Mouse (Mus musculus): ENCODE measurements around the gene Gm9821. TPM values are rescaled to one million over a fixed set of nuclear protein-coding genes. Genes with fewer than 3 reads are reported as not detected.

The Gm9821 gene
- polyA plus RNA-seq, 1 experiment from 2014 or later = 0.33 TPM

- Histone ChIP-seq H3K4me2 (ENCODE audit: low read depth, low read length) (no peak overlapping the region), H3K4me3 (ENCODE audit: low read length) (no peak overlapping the region), H3K4me1 (replicated peaks; ENCODE audit: control insufficient read depth, insufficient read depth, low read length) (no peaks in the 10 kb centered on the region), H3K9me3 (ENCODE audit: control insufficient read depth, low read length) (no peaks in the 10 kb centered on the region), H3K9ac (ENCODE audit: low read length) (no peak overlapping the region), H3K27me3 (ENCODE audit: control insufficient read depth, insufficient read depth, low read depth, low read length) (no peaks in the 10 kb centered on the region), H3K27ac (ENCODE audit: low read length) (no peak overlapping the region), H3K36me3 (ENCODE audit: control insufficient read depth, insufficient read depth, low read length) (peaks cover 26% of the 10 kb centered on the region)
- 67% methylated on average over 7 of the region's 7 CpGs for WGBS
- peak; percentile 73 for ATAC-seq (ENCODE audit: low read depth)
These were observed 32.0 kb upstream of the Gm9821 start for GRCm38 (mm10) chr2:91913328-91914110.

GRCm38 (mm10) chr2:91916346-91916977 lies 29.0 kb upstream of the Gm9821 start:
- WGBS = 85% methylated on average over 7 of the region's 7 CpGs
- Histone ChIP-seq H3K9me3 (ENCODE audit: control insufficient read depth, low read length) (no peaks in the 10 kb centered on the region), H3K4me3 (ENCODE audit: low read length) (no peak overlapping the region), H3K4me2 (ENCODE audit: low read depth, low read length) (no peak overlapping the region), H3K9ac (ENCODE audit: low read length) (no peak overlapping the region), H3K36me3 (ENCODE audit: control insufficient read depth, insufficient read depth, low read length) (peaks cover 20% of the 10 kb centered on the region), H3K27ac (ENCODE audit: low read length) (no peak overlapping the region), H3K4me1 (replicated peaks; ENCODE audit: control insufficient read depth, insufficient read depth, low read length) (peaks cover 3% of the 10 kb centered on the region; the same call in 1 of the 2 replicates), H3K27me3 (ENCODE audit: control insufficient read depth, insufficient read depth, low read depth, low read length) (peaks cover 11% of the 10 kb centered on the region)
- ATAC-seq (ENCODE audit: low read depth) = no peak

DNA sequence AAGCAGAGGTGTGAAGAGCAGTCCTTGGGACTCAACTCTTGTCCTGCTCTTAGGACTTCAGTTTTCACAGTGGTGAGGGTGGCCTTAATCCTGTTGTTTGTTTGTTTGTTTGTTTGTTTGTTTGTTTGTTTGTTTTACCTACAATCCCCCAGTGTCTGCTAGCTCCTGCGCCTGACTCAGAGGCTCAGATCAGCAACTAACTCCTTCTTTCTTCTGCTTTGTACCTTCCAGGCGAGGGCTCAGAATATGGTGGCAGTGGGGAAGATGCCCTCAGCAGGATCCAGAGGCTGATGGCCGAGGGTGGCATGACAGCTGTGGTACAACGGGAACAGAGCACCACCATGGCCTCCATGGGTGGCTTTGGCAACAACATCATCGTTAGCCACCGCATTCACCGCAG lies 28.4 kb upstream of the Gm9821 start:
- 93% methylated on average over 7 of the region's 7 CpGs for WGBS
- Histone ChIP-seq H3K27ac (ENCODE audit: low read length) (no peak overlapping the region), H3K9ac (ENCODE audit: low read length) (no peak overlapping the region), H3K4me2 (ENCODE audit: low read depth, low read length) (no peak overlapping the region), H3K4me3 (ENCODE audit: low read length) (no peak overlapping the region), H3K9me3 (ENCODE audit: control insufficient read depth, low read length) (no peaks in the 10 kb centered on the region), H3K27me3 (ENCODE audit: control insufficient read depth, insufficient read depth, low read depth, low read length) (peaks cover 17% of the 10 kb centered on the region), H3K36me3 (ENCODE audit: control insufficient read depth, insufficient read depth, low read length) (peaks cover 16% of the 10 kb centered on the region), H3K4me1 (replicated peaks; ENCODE audit: control insufficient read depth, insufficient read depth, low read length) (peaks cover 6% of the 10 kb centered on the region)
- ATAC-seq (ENCODE audit: low read depth) = no peak

DNA sequence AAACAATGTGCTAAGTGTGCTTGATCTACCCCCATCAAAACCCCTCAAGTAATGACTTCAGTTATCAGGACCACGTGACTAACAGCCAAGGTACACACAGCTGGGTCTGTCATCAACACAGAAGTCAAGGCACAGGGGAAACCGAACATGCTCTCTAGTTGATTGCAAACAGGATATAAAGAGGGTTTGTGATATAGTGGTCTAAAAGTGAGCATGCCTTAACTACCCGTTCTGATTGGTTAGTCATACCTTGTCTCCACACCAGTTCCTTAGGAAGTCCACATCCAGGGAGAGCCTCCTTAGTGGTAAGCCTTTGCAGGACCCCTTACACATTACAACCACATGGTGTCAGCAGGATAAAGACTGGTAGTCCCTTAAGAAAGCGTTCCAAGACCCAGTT lies 25.4 kb upstream of the Gm9821 start:
- 48% methylated on average over 4 of the region's 4 CpGs for WGBS
- no peaks in the 10 kb centered on the region for H3K9me3 ChIP-seq (ENCODE audit: control insufficient read depth, low read length)
- no peak overlapping the region for H3K27ac ChIP-seq (ENCODE audit: low read length)
- H3K27me3 ChIP-seq (ENCODE audit: control insufficient read depth, insufficient read depth, low read depth, low read length) = peaks cover 40% of the 10 kb centered on the region
- no peak overlapping the region for H3K4me3 ChIP-seq (ENCODE audit: low read length)
- no peak for ATAC-seq (ENCODE audit: low read depth)
- H3K4me1 ChIP-seq (replicated peaks; ENCODE audit: control insufficient read depth, insufficient read depth, low read length) = peaks cover 18% of the 10 kb centered on the region
- peaks cover 16% of the 10 kb centered on the region for H3K36me3 ChIP-seq (ENCODE audit: control insufficient read depth, insufficient read depth, low read length)
- no peak overlapping the region for H3K4me2 ChIP-seq (ENCODE audit: low read depth, low read length)
- H3K9ac ChIP-seq (ENCODE audit: low read length) = no peak overlapping the region

- Histone ChIP-seq H3K4me1 (replicated peaks; ENCODE audit: control insufficient read depth, insufficient read depth, low read length) (peaks cover 18% of the 10 kb centered on the region), H3K4me2 (ENCODE audit: low read depth, low read length) (peak overlapping the region; percentile 90), H3K36me3 (ENCODE audit: control insufficient read depth, insufficient read depth, low read length) (peaks cover 16% of the 10 kb centered on the region), H3K9me3 (ENCODE audit: control insufficient read depth, low read length) (no peaks in the 10 kb centered on the region), H3K27me3 (ENCODE audit: control insufficient read depth, insufficient read depth, low read depth, low read length) (peaks cover 40% of the 10 kb centered on the region), H3K27ac (ENCODE audit: low read length) (no peak overlapping the region), H3K4me3 (ENCODE audit: low read length) (peak overlapping the region; percentile 60), H3K9ac (ENCODE audit: low read length) (no peak overlapping the region)
- peak; percentile 40 for ATAC-seq (ENCODE audit: low read depth)
- 2% methylated on average over 31 of the region's 31 CpGs for WGBS
These were observed 24.2 kb upstream of the Gm9821 start for GRCm38 (mm10) chr2:91921181-91921789.

DNA sequence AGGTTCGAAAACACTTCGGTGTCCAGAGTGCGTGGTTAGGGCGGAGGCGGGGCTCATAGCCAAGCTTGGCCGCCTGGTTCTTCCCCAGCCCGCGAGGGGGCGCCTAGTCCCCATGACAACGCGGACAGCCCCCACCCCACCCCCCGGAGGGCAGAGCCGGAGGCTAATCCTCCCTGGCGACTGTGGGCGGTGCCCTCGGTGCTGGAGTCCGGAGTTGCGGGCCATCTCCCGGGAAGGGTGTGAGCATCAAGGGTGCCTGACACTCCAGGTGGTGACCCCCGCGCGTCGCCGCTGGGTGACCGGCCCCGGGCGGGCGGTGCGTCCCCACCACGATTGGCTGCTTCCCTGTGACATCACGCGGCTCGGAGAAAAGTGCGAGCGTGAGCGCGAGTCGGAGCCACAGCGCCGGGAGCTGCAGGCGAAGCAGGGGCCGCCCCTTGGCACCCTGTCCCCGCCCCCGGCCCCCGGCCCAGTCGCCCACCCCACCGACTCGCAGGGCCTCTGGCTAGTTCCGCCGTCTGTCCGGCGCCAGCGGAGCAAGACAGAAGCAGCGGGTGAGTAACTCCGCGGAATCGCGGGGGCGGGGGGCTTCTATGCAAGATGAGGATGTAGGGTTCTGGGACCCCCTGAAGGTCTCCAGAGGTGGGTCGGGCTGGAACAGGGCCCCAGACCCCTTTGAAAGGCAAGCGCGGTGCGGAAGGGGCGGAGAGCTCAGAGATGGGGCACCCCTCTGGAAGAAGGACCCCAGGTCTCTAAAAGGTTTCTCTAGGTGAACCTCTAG lies 23.5 kb upstream of the Gm9821 start:
- peaks cover 18% of the 10 kb centered on the region for H3K4me1 ChIP-seq (replicated peaks; ENCODE audit: control insufficient read depth, insufficient read depth, low read length)
- no peak overlapping the region for H3K27ac ChIP-seq (ENCODE audit: low read length)
- WGBS = under 1% methylated on average over 63 of the region's 64 CpGs
- peak overlapping the region; percentile 90 for H3K4me2 ChIP-seq (ENCODE audit: low read depth, low read length)
- peaks cover 13% of the 10 kb centered on the region for H3K36me3 ChIP-seq (ENCODE audit: control insufficient read depth, insufficient read depth, low read length)
- peak overlapping the region; percentile 42; the same call in 1 of the 2 replicates for H3K9ac ChIP-seq (ENCODE audit: low read length)
- H3K27me3 ChIP-seq (ENCODE audit: control insufficient read depth, insufficient read depth, low read depth, low read length) = peaks cover 40% of the 10 kb centered on the region
- no peaks in the 10 kb centered on the region for H3K9me3 ChIP-seq (ENCODE audit: control insufficient read depth, low read length)
- ATAC-seq (ENCODE audit: low read depth) = peak; percentile 67
- peak overlapping the region; percentile 60 for H3K4me3 ChIP-seq (ENCODE audit: low read length)

DNA sequence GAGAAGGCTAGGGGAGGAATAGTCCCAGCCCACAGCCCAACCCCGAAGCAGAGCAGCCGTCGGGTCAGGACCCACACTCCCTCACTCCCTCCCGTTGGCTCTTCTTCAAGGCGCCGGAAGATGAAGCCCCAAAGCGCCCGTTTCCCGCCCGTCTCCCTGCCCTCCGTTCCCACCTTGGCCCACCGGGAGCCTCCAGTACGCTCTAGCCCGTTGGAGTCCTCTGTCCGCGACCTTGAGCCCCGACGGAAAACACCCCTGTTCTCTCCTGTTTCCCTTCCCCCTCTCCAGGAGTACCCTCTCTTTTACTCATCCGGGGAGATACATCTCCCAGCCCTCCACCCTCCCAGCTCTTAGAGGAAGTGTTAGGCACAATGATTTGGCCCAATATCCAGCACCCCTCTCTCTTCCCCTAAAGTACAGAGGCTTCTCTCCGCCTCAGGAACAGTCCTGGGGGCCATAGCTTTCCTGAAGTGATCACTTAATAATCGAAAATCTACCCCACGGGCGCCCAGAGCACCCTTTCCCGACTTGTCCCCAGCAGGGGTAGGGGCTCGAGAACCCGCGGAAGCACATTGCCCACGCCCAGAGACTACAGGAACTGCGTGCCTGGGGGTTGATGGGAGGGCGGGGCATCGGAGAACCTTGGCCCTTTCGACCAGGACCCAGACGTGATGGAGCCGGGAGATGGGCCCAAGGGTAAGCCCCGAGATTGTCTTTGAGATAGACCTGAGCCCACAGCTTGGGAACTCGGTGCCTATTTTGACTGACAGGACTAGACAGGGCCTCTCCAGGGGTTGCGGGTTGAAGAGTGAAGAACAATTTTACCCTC lies 22.7 kb upstream of the Gm9821 start:
- no peak overlapping the region for H3K9ac ChIP-seq (ENCODE audit: low read length)
- peak overlapping the region; percentile 90 for H3K4me2 ChIP-seq (ENCODE audit: low read depth, low read length)
- peaks cover 40% of the 10 kb centered on the region for H3K27me3 ChIP-seq (ENCODE audit: control insufficient read depth, insufficient read depth, low read depth, low read length)
- H3K4me1 ChIP-seq (replicated peaks; ENCODE audit: control insufficient read depth, insufficient read depth, low read length) = peaks cover 18% of the 10 kb centered on the region
- H3K36me3 ChIP-seq (ENCODE audit: control insufficient read depth, insufficient read depth, low read length) = peaks cover 6% of the 10 kb centered on the region
- H3K4me3 ChIP-seq (ENCODE audit: low read length) = peak overlapping the region; percentile 60
- WGBS = 4% methylated on average over 37 of the region's 37 CpGs
- H3K9me3 ChIP-seq (ENCODE audit: control insufficient read depth, low read length) = no peaks in the 10 kb centered on the region
- no peak; the same call in 1 of the 2 replicates for ATAC-seq (ENCODE audit: low read depth)
- no peak overlapping the region for H3K27ac ChIP-seq (ENCODE audit: low read length)

All from lung, embryonic 16.5 days (tissue).